16 mouse cellular contexts compared by ENCODE assay signal in the genomic region with DNA sequence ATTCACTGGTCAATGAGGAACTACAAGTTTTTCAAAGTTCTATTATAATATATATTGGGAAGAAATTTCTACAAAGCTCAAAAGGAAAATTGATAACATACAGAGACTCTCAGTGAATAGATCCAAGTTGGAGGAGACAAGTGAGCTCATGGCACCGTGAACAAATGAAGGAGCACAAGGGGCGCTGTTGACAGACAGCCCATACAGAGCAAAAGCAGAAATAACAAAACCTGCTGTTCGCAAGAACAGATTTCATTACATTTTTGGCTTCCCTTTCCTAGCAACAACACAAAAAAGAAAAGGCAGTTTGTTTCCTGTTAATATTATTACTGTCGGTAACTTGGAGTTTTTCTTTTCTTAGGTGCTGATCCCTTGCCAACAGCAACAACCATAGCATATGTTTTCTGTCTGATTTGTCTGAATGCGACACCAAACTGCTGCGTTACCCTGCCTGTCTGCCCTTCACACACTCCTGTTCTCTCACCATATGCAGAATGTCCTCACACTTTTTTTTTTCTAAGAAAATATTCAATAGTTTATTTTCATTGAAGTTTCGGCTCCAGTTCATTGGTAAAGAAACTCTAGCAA. TPM values are rescaled to one million over a fixed set of nuclear protein-coding genes. Genes with fewer than 3 reads are reported as not detected.
DNase-seq lines count a peak whose midpoint lies in the region; ATAC-seq and TF ChIP-seq lines count a peak whose summit lies in the region.
"Had no signal": no experiment of that assay in that cellular context is flagged by ENCODE, and none has a peak within 500 bp of the region (broad histone marks: within the 10 kb centered on the region; RNA-seq: fewer than 3 reads in every experiment).

No protein-coding gene starts in this region.

- no peaks in the 10 kb centered on the region for H3K4me1 ChIP-seq in heart, postnatal 0 days (ENCODE audit: control insufficient read depth, insufficient read depth)
- peaks cover 8% of the 10 kb centered on the region; the same call in 1 of the 2 replicates for H3K4me1 ChIP-seq in limb, embryonic 14.5 days (ENCODE audit: control insufficient read depth, insufficient read depth, low read length)
- H3K4me1 ChIP-seq in limb, embryonic 10.5 days, result no peaks in the 10 kb centered on the region
- H3K4me1 ChIP-seq: limb, embryonic 13.5 days; neural tube, embryonic 15.5 days had no signal

- peak; percentile 46 for DNase-seq in heart, postnatal 0 days (ENCODE audit: low spot score)
- DNase-seq in heart, adult 9 months (ENCODE audit: low spot score in 2 of 2), result no peak
- peak; percentile 33 for DNase-seq in limb, embryonic 14.5 days (ENCODE audit: low spot score)
- DNase-seq in limb, embryonic 10.5 days (ENCODE audit: low spot score), result no peak
- peak; percentile 76 for DNase-seq in brain, embryonic 14.5 days (ENCODE audit: low read depth)
- DNase-seq in fibroblast of lung, adult 2 months (ENCODE audit: low read depth), result peak; percentile 27
- DNase-seq: adrenal gland, postnatal 10 days; cerebellum, adult 9-10 months; heart, postnatal 4 days; kidney, adult 11 months; liver, postnatal 0 days had no signal

- no peak overlapping the region for H3K4me2 ChIP-seq in heart, postnatal 0 days (ENCODE audit: low read depth, low read length)
- no peak overlapping the region for H3K4me2 ChIP-seq in limb, embryonic 14.5 days (replicated peaks; ENCODE audit: low read depth, low read length, severe bottlenecking)
- H3K4me2 ChIP-seq: limb, embryonic 13.5 days; neural tube, embryonic 15.5 days had no signal

- no peaks in the 10 kb centered on the region for H3K9me3 ChIP-seq in heart, postnatal 0 days (replicated peaks; ENCODE audit: control insufficient read depth, low read length)
- H3K9me3 ChIP-seq in limb, embryonic 14.5 days (ENCODE audit: control insufficient read depth, low read length), result no peaks in the 10 kb centered on the region
- no peaks in the 10 kb centered on the region for H3K9me3 ChIP-seq in limb, embryonic 10.5 days (replicated peaks)
- H3K9me3 ChIP-seq: limb, embryonic 13.5 days; neural tube, embryonic 15.5 days had no signal

- TF ChIP-seq CTCF in heart, postnatal 0 days (IDR thresholded peaks at IDR 0.05; ENCODE audit: low read depth), result no peak
- TF ChIP-seq CTCF in brain, embryonic 14.5 days (IDR thresholded peaks at IDR 0.05; ENCODE audit: borderline replicate concordance, extremely low read depth, insufficient read depth, insufficient read length), result no peak

- no peak for TF ChIP-seq POLR2A in limb, embryonic 14.5 days (IDR thresholded peaks at IDR 0.05; ENCODE audit: borderline replicate concordance, extremely low read depth, insufficient read depth, insufficient read length)
- no peak for TF ChIP-seq POLR2A in brain, embryonic 14.5 days (IDR thresholded peaks at IDR 0.05; ENCODE audit: borderline replicate concordance, extremely low read depth, insufficient read depth, insufficient read length, poor library complexity, severe bottlenecking)

- H3K27me3 ChIP-seq in heart, postnatal 0 days (ENCODE audit: control insufficient read depth, insufficient read depth, low read length), result no peaks in the 10 kb centered on the region
- no peaks in the 10 kb centered on the region for H3K27me3 ChIP-seq in limb, embryonic 14.5 days (ENCODE audit: control insufficient read depth, insufficient read depth, low read length)
- no peaks in the 10 kb centered on the region for H3K27me3 ChIP-seq in limb, embryonic 10.5 days (ENCODE audit: low read depth, poor library complexity, severe bottlenecking)
- H3K27me3 ChIP-seq: limb, embryonic 13.5 days; neural tube, embryonic 15.5 days had no signal

- no peaks in the 10 kb centered on the region; the same call in 1 of the 2 replicates for H3K36me3 ChIP-seq in heart, postnatal 0 days (replicated peaks; ENCODE audit: control insufficient read depth, insufficient read depth, low read length)
- H3K36me3 ChIP-seq in limb, embryonic 14.5 days (ENCODE audit: control insufficient read depth, insufficient read depth, low read length), result peaks cover 2% of the 10 kb centered on the region; the same call in 1 of the 2 replicates
- no peaks in the 10 kb centered on the region for H3K36me3 ChIP-seq in limb, embryonic 10.5 days
- H3K36me3 ChIP-seq: neural tube, embryonic 15.5 days had no signal

- no peak overlapping the region for H3K4me3 ChIP-seq in heart, postnatal 0 days (ENCODE audit: low read depth, low read length)
- no peak overlapping the region for H3K4me3 ChIP-seq in limb, embryonic 14.5 days (replicated peaks; ENCODE audit: low read length)
- no peak overlapping the region for H3K4me3 ChIP-seq in limb, embryonic 10.5 days
- H3K4me3 ChIP-seq: limb, embryonic 13.5 days; neural tube, embryonic 15.5 days had no signal

- 0 out of 2 replicates have a peak overlapping the region, but pooled peaks have one; percentile 12 for H3K27ac ChIP-seq in heart, postnatal 0 days (ENCODE audit: low read depth)
- no peak overlapping the region for H3K27ac ChIP-seq in limb, embryonic 14.5 days (replicated peaks; ENCODE audit: low read depth, low read length)
- no peak overlapping the region for H3K27ac ChIP-seq in limb, embryonic 10.5 days
- H3K27ac ChIP-seq: limb, embryonic 13.5 days; neural tube, embryonic 15.5 days had no signal

- 56% methylated on average over 7 of the region's 7 CpGs for WGBS in heart, postnatal 0 days
- 60% methylated on average over 7 of the region's 7 CpGs for WGBS in limb, embryonic 14.5 days
- 94% methylated on average over 7 of the region's 7 CpGs for WGBS in limb, embryonic 10.5 days

- TF ChIP-seq EP300 in heart, postnatal 0 days (IDR thresholded peaks at IDR 0.05; ENCODE audit: low read depth), result no peak

- no peak overlapping the region for H3K9ac ChIP-seq in heart, postnatal 0 days (replicated peaks; ENCODE audit: low read depth, low read length)
- no peak overlapping the region for H3K9ac ChIP-seq in limb, embryonic 14.5 days (ENCODE audit: low read depth, low read length, severe bottlenecking)
- H3K9ac ChIP-seq: limb, embryonic 13.5 days; liver, postnatal 0 days; neural tube, embryonic 15.5 days had no signal

- ATAC-seq in heart, postnatal 0 days (ENCODE audit: insufficient read depth, low read depth), result no peak
- no peak for ATAC-seq in limb, embryonic 14.5 days (ENCODE audit: low FRiP score, low read depth)
- no peak for ATAC-seq in inflammation-experienced regulatory T-cells, adult 6 months
- ATAC-seq: CD4-positive, CD25-positive, alpha-beta regulatory T cell, adult 4 months; liver, postnatal 0 days had no signal

RNA-seq across cellular contexts. Expression of gene Ghr, which starts 19.3 kb away (rescaled TPM):
- total RNA-seq in heart, postnatal 0 days (2014; rRNA removed; ENCODE audit: low replicate concordance), result 45.1 and 57.3 TPM in 2 replicates
- polyA plus RNA-seq in heart, postnatal 0 days (2015; fragmentation: Nextera tagmentation; extraction: Ambion mirVana), result 67.5 and 70.5 TPM in 2 replicates
- 46.5 and 49.7 TPM in 2 replicates for polyA plus RNA-seq in limb, embryonic 14.5 days (2012; rRNA removed)
- polyA plus RNA-seq in limb, embryonic 14.5 days (2014; fragmentation: Nextera tagmentation; extraction: Ambion mirVana), result 92.9 and 97.6 TPM in 2 replicates
- 12.9 and 18.1 TPM in 2 replicates for polyA plus RNA-seq in limb, embryonic 10.5 days (2016; fragmentation: Nextera tagmentation; extraction: Ambion mirVana)
- polyA plus RNA-seq in brain, embryonic 14.5 days (2012; rRNA removed), result 4.8 and 7.6 TPM in 2 replicates
- under 1 TPM in 1 of 3 experiments, not detected in 2; 0.09 TPM for polyA plus RNA-seq in inflammation-experienced regulatory T-cells, adult 6 months (2017; shearing (Covaris generic))
- total RNA-seq: MEL had no signal
- polyA plus RNA-seq: CD4-positive, CD25-positive, alpha-beta regulatory T cell, adult 4 months had no signal

Comparison
In these comparisons a context has a peak if more than half of its experiments do, and no peak if none do; other contexts are left out.
1. DNase-seq: peak in heart, postnatal 0 days (single experiment), limb, embryonic 14.5 days (single experiment), brain, embryonic 14.5 days (single experiment) and fibroblast of lung, adult 2 months (single experiment); none in heart, adult 9 months (0 of 2) and limb, embryonic 10.5 days (single experiment).